Mouse (Mus musculus): ENCODE measurements around the gene Gatad2b.
"Not testable (repeated sequence)": the region's sequence is repeated elsewhere in the genome, so short reads cannot be mapped to it uniquely, and the experiment has no call there.

Gene Gatad2b

DNA sequence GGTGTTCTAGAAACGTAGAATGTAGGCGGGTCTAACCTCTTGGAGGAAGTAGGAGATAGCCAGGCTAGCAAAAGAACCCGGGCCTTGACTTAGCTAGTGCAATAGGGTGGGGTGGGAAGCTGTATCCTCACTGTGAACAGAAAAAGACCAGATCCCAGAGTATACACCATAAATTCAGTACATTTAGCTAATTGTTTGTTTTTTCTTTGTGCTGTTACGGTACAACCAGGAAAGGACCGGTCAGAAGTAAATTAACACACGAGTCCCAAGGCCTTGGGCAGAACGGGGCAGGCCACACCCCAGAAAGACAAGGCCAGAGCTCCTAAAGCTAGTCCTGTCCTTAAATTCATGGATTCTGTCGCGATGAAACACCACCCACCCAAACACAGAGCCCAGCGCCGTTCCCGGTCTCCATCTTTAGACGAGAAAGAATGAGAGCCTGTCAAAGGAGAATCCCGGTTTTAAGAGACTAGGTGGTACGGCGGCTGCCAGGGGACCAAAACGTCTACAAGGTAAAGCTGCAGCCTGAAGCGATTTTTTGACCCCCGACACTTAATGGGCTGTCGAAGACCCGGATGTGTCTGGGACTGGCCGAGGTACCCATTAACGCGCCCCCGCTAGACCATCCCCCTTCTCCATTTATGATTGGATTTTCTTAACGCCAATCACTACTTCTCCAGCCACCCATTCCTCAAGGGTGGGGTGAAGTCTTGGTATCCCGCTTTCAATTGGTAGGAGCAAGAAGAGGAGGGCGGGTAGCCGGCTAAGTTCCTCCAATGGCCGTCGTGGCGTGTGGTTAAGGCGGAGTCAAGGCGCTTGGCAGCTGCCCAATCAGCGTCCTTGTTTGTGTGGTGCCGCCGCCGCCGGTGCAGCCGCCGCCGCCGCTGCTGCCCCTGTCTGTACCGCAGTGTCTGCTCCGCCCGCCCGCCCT is at the start of gene Gatad2b:
Gatad2b (plus strand) TSS at position 834 of the 931 bp plus-strand sequence.
- DNase-seq (ENCODE audit: low spot score) = peak; percentile 97

GRCm38 (mm10) chr3:90245406-90245805 is 47.6 kb upstream of the Gatad2b start:
- DNase-seq (ENCODE audit: low spot score) = no peak

GRCm38 (mm10) chr3:90247630-90247959 is 45.4 kb upstream of the Gatad2b start:
- DNase-seq (ENCODE audit: low spot score) = no peak

GRCm38 (mm10) chr3:90247960-90248745 is 44.8 kb upstream of the Gatad2b start, which contains the start of gene Slc39a1:
Slc39a1 (plus strand) TSS chr3:90248172.
- peak; percentile 89 for DNase-seq (ENCODE audit: low spot score)

GRCm38 (mm10) chr3:90248746-90249100 is 44.3 kb upstream of the Gatad2b start:
- DNase-seq (ENCODE audit: low spot score) = peak; percentile 31

GRCm38 (mm10) chr3:90250791-90251190 is 42.2 kb upstream of the Gatad2b start:
- no peak for DNase-seq (ENCODE audit: low spot score)

- DNase-seq (ENCODE audit: low spot score) = not testable (repeated sequence)
These were observed 41.2 kb upstream of the Gatad2b start for GRCm38 (mm10) chr3:90251731-90252226.

- DNase-seq (ENCODE audit: low spot score) = not testable (repeated sequence)
These were observed 40.3 kb upstream of the Gatad2b start for GRCm38 (mm10) chr3:90252659-90253058.

- DNase-seq (ENCODE audit: low spot score) = not testable (repeated sequence)
These were observed 39.8 kb upstream of the Gatad2b start for GRCm38 (mm10) chr3:90253174-90253573.

DNA sequence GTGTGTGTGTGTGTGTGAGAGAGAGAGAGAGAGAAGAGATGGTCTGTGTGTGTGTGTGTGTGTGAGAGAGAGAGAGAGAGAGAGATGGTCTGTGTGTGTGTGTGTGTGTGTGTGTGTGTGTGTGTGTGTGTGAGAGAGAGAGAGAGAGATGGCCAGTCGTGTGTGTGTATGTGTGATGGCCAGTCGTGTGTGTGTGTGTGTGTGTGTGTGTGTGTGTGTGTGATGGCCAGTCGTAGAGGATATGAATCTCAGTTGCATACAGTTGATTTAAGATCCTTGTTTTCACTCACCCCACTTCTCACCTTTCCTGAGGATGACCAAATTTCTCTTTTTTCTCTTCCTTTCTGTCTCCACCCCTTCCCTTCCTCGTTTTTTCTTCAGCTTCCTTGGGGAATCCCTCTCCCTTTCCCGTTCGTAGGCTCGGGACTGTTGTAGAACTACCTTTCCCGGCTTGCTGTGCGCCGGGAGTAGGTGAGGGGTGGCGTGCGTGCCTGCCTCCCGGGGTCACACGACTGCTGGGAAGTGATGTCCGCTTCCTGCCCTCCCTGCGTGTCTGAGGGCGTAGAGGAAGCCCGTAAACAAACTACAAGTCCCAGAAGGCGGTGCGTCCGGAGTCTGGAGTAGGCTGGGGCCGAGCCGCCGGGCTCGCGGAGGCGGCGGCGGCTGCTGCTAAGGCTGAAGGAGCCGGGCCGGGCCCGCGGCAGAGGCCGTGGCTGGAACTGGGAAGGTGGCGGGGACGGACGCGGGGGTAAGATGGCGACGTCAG is 39.1 kb upstream of the Gatad2b start, which contains the start of gene Crtc2:
Crtc2 (plus strand) TSS at position 511 of the 766 bp plus-strand sequence.
- DNase-seq (ENCODE audit: low spot score) = peak; percentile 93

DNA sequence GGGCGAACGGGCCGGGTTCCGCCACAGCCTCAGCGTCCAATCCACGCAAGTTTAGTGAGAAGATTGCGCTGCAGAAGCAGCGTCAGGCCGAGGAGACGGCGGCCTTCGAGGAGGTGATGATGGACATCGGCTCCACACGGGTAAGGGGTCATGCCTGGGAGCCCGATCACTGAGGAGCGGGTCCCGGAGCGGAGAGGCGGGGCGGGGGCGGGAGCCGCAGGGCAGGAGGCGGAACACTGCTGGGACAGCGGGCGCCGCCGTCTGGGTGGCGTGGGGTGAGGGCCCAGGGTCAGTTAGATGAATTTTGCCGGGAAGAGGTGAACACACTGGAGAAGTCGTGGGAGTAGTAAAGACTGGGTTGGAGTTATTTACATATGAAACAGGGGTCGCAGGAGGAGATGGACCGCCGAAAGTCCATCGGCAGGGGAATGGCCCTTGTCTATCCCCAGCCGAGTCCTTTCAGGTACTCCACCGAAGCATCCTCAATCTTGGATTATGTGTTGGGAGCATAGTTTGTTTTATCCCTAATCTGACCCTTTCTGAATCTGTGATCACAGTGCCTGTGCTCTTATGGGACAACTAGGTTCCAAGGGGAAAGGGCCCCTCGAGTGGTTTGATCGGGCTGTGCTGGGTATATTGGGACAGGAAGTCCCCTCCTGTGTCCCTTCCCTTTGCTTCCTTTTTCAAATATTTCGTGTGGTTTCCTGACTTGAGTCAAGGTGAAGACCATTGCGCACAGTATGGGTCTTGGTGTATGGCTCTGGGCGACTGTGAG is 38.4 kb upstream of the Gatad2b start:
- no peak for DNase-seq (ENCODE audit: low spot score)

- DNase-seq (ENCODE audit: low spot score) = no peak
These were observed 37.8 kb upstream of the Gatad2b start for GRCm38 (mm10) chr3:90255194-90255565.

DNA sequence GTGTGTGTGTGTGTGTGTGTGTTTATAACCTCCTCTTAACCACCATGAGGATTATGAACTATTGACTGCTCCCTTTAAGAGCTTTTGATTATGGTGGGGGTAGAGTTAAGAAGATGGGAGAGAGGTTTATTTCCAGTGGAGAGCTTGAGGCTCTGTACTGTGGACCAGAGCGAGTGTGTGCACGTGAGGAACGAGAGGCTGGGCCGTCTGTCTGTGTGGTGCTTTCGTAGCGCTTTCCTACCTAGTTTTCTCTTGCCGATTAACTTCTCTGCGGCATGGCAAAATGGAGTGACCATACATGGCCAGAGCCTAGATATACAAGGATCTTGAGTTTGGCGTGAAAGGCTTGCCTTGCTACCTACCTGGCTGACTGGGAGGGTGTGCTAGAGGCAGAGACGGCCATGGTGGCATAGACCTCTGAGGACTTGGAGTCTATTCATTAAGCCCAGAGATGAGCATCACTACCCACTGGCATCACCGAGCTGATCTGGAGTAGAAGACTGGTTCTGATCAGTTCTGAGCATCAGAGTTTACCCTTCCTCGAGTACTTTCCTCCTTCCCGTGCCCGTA is 37.1 kb upstream of the Gatad2b start:
- no peak for DNase-seq (ENCODE audit: low spot score)

GRCm38 (mm10) chr3:90256731-90257530 is 36.0 kb upstream of the Gatad2b start:
- no peak for DNase-seq (ENCODE audit: low spot score)

DNA sequence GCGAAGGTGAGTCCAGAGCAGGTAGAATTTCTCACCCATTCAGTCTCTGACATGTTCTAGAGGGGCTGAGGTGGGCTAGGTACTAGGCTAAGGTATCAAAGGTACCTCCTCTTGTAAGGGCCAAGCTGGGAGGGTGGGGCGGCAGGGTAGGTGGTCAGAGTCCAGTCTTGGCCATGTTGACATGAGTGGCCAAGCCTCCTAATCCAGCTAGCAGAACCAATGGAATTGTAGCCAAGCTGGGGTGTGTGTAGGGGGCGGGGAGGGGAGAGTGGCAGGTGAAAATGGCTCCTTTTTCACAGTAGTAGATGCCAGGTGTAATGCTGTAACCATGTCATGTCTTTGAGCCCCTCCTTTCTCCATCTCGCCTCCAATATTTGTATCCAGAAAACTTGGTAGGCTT is 34.5 kb upstream of the Gatad2b start:
- DNase-seq (ENCODE audit: low spot score) = no peak

DNA sequence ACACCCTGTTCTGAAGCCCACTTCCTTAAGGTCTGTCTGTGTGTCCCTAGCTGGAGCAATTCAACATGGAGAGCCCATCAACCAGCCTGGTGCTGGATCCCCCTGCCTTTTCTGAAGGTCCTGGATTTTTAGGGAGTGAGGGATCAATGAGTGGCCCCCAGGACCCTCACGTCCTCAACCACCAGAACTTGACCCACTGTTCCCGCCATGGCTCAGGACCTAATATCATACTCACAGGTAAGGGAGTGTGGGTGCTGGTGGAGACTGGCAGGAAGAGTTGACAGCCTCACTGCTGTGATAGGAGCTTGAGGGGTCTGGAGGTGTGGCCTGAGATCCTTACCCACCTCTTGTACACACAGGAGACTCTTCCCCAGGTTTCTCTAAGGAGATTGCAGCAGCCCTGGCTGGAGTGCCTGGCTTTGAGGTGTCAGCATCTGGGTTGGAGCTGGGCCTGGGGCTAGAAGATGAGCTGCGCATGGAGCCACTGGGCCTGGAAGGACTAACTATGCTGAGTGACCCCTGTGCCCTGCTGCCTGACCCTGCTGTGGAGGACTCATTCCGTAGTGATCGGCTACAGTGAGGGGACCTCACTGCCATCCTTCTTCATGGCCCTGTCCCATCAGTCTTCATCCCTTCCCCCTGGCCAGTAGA is 29.7 kb upstream of the Gatad2b start:
- no peak for DNase-seq (ENCODE audit: low spot score)

DNA sequence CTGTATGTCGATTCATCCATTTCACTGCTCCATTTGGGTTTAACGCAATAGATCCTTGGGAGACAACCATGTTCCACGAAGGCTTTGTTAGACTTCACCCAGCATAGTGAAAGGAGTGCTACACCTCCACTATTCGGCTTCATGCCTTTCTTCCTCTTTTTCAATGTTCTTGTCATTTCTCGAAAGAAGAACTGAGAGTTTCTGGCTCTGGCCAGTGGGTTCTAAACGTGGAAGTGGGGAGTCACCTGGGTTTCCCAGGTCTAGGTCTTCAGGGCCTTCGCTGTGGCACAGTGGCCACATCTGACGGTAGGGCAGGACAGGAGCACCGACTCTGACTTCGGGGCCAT is 28.3 kb upstream of the Gatad2b start:
- DNase-seq (ENCODE audit: low spot score) = no peak

DNA sequence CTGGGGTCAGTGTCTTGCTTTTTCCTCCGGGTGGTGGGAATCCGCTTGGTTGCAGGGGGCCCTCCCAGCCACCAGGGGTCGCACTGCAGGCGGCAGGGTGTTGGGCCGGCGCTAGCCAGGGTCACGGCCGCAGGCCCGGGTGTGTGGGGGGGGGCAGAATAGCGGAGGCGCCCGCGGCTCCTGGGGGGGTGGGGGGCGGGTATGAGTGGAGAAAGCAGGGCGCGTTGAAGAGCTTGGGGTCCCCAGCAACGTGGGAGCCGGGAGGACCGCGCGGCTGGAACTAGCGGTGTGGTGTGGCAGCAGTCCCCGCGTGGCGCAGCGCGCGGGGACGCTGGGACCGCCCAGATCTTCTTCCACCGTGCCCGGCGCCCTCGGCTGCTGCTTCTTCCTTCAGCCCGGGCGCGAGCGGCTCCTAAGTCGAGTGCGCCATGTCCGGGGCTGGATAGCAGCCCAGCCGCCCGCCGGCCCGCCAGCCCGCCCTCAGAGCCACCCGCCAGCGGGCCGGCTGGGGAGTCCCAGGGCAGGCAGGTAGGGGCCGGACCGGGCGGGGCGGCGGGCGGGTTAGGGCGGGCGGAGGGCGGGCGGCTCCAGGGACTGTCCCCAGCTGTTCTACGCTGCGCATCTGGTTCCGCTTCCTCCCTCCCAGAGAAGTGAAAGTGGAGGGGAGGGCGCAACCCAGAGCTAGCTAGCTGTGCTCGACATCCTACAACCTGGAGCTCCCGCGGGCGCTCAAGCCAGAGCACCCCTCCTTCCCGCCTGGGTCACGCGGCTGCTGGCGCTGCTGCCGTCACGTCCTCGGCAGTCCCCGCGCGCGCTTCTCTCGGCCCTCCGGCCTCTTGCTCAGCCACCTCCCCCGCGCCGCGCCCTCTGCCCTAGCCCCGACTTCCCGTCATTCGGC is 27.7 kb upstream of the Gatad2b start, which contains the start of gene Dennd4b:
Dennd4b (plus strand) TSS at position 152 of the 898 bp plus-strand sequence.
- peak; percentile 91 for DNase-seq (ENCODE audit: low spot score)
